Mouse (Mus musculus) ES-Bruce4 (cell line): ENCODE data around the gene Gab1.

Source experiments
- CTCF ChIP-seq: IDR thresholded peaks from one replicate; pipeline ENCODE4 v1.8.1; 2011; ENCODE audit warnings: low read depth, low read length
- POLR2A ChIP-seq: IDR thresholded peaks from one replicate; pipeline ENCODE4 v1.8.1; 2011; ENCODE audit warnings: low read length; ENCODE audit not compliant: insufficient read depth

DNA sequence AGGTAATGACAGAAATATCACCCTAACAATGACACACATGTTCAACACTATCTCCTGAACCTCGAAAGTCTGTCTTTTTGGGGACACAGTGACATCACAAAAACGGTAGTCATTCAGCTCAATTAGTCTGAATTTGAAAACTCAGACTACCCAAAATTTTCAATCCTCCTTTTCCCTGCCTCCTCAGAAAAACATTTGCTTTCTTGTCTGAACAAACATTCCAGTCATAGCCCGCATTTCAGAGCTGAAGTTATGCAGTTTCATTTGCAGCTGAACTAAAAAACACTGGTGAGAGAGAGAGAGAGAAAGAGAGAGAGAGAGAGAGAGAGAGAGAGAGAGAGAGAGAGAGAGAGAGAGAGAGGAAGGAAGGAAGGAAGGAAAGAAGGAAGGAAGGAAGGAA is 23.2 kb downstream of the Gab1 start:
- no peak for TF ChIP-seq CTCF
- no peak for TF ChIP-seq POLR2A
